Mouse (Mus musculus): ENCODE measurements around the gene Ptn. TPM values are rescaled to one million over a fixed set of nuclear protein-coding genes. Genes with fewer than 3 reads are reported as not detected.

Ptn gene
- total RNA-seq, 2 experiments from 2014 or later = 1.9 to 2.1 TPM

Small RNA genes within 50 kb of the gene (microRNA-seq; reads per million reads assigned to microRNA genes)
- 0 reads per million in 2 experiments for gene Gm25111

Data from gastrocnemius, postnatal 36 days (tissue).